Mouse (Mus musculus): ENCODE results near the gene Foxf1. TPM values are rescaled to one million over a fixed set of nuclear protein-coding genes. Genes with fewer than 3 reads are reported as not detected.
A peak's percentile ranks its signal among the peaks of the same experiment; 100 is the strongest.

Gene Foxf1
- total and polyA plus RNA-seq, 3 experiments = not detected

DNA sequence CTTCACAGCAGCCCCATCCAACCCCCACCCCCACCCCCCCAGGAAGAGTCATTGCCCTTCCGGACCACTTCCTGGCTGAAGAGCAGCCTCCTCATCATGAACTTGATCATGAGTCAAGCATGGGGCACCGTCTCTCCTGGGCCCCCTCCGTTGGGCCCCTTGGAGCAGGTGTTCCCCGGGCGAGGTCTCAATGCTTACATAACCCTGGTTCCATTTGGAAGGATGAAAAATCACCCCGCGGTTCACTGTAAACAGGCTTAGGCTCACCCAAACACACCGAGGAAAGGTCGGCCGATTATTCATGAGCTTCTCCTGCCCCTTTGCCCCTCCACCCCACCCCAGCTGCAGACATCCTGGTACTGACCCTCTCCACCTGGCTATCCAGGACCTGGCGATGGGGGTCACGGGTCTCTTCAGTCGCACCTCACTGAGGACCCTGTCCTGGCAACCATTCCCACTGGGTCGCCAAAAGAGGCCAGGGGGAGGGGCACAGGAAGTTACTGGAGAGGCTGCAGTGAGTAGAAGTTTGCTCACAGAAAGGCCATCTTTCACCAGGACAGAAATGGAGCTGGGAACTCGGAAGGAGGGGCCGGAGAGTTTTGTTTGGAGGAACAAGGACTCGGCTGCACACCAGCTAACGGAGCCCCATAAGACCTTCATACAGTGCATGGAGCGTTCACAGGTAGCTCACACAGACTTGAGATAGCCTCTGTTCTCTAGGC is 40.3 kb upstream of the Foxf1 start:
- H3K4me3 ChIP-seq (replicated peaks in 1 of 3; ENCODE audit: low read depth in 2 of 3, low read length in 2 of 3, poor library complexity in 1 of 3) = no peak overlapping the region
- H3K27ac ChIP-seq (ENCODE audit: insufficient read depth, low read depth) = no peak overlapping the region
- H3K4me1 ChIP-seq (ENCODE audit: control insufficient read depth in 1 of 2, insufficient read depth in 2 of 2) = no peaks in the 10 kb centered on the region
- no peak overlapping the region for H3K4me2 ChIP-seq (ENCODE audit: insufficient read depth, low read depth, poor library complexity, severe bottlenecking)
- dilution Hi-C loops (cut with MboI; ENCODE audit: extremely low pct_ligation_motif_present, extremely low pct_unique_long_range_greater_than_20kb, low sequenced_read_pairs) (no loop called here), in situ Hi-C loops (cut with MboI; ENCODE audit: low pct_ligation_motif_present, low pct_unique_long_range_greater_than_20kb, low sequenced_read_pairs) (no loop called here)
- no peak for TF ChIP-seq CHD2 (IDR thresholded peaks at IDR 0.05; ENCODE audit: low read length)
- no peak for TF ChIP-seq MAX (IDR thresholded peaks at IDR 0.05; ENCODE audit: low read length)
- TF ChIP-seq TBP (conservative IDR thresholded peaks at IDR 0.05; ENCODE audit: low read depth, low read length) = no peak
- no peak for TF ChIP-seq ZNF384 (IDR thresholded peaks at IDR 0.05; ENCODE audit: low read depth, low read length)
- no peak for TF ChIP-seq JUND (conservative IDR thresholded peaks at IDR 0.05; ENCODE audit: low read depth, low read length)
- no peak for TF ChIP-seq GABPA (IDR thresholded peaks at IDR 0.05; ENCODE audit: insufficient replicate concordance, low read depth, low read length)
- TF ChIP-seq MAZ (IDR thresholded peaks at IDR 0.05; ENCODE audit: low read depth, low read length) = no peak
- TF ChIP-seq BHLHE40 (IDR thresholded peaks at IDR 0.05; ENCODE audit: low read depth, low read length) = no peak
- TF ChIP-seq E2F4 (IDR thresholded peaks at IDR 0.05; ENCODE audit: insufficient replicate concordance, low read depth, low read length) = no peak
- TF ChIP-seq NRF1 (IDR thresholded peaks at IDR 0.05; ENCODE audit: low read depth, low read length) = no peak
- no peak for TF ChIP-seq IRF4 (IDR thresholded peaks at IDR 0.05; ENCODE audit: low read depth, low read length)
- no peak for TF ChIP-seq POLR2A (IDR thresholded peaks at IDR 0.05; ENCODE audit: low read depth, low read length)
- TF ChIP-seq USF2 (conservative IDR thresholded peaks at IDR 0.05; ENCODE audit: low read depth, low read length) = no peak
- no peak for TF ChIP-seq EP300 (IDR thresholded peaks at IDR 0.05; ENCODE audit: low read length)
- no peak for TF ChIP-seq RCOR1 (conservative IDR thresholded peaks at IDR 0.05; ENCODE audit: low read depth, low read length)
- no peak for TF ChIP-seq JUN (IDR thresholded peaks at IDR 0.05; ENCODE audit: insufficient read depth, low read depth, low read length)
- TF ChIP-seq ZKSCAN1 (IDR thresholded peaks at IDR 0.05; ENCODE audit: borderline replicate concordance, low read depth, low read length) = no peak
- no peak for TF ChIP-seq PAX5 (IDR thresholded peaks at IDR 0.05; ENCODE audit: low read length)
- TF ChIP-seq KAT2A (IDR thresholded peaks at IDR 0.05; ENCODE audit: insufficient replicate concordance, low read length) = no peak
- no peak for TF ChIP-seq MEF2A (IDR thresholded peaks at IDR 0.05; ENCODE audit: borderline replicate concordance, low read depth, low read length)
- peaks cover 57% of the 10 kb centered on the region for H3K27me3 ChIP-seq (replicated peaks)
- H3K9me3 ChIP-seq (replicated peaks; ENCODE audit: low read length) = peaks cover 10% of the 10 kb centered on the region
- no peaks in the 10 kb centered on the region for H3K36me3 ChIP-seq (replicated peaks in 1 of 2; ENCODE audit: control insufficient read depth in 1 of 2, insufficient read depth in 1 of 2, low read length in 1 of 2)
- no peak overlapping the region for H3K9ac ChIP-seq (ENCODE audit: insufficient read depth, low read depth)
- no peaks in the 10 kb centered on the region for H3K79me2 ChIP-seq (replicated peaks; ENCODE audit: control insufficient read depth, extremely low read depth, insufficient read depth, poor library complexity, severe bottlenecking)
- DNase-seq (ENCODE audit: extremely low read depth) = no peak

DNA sequence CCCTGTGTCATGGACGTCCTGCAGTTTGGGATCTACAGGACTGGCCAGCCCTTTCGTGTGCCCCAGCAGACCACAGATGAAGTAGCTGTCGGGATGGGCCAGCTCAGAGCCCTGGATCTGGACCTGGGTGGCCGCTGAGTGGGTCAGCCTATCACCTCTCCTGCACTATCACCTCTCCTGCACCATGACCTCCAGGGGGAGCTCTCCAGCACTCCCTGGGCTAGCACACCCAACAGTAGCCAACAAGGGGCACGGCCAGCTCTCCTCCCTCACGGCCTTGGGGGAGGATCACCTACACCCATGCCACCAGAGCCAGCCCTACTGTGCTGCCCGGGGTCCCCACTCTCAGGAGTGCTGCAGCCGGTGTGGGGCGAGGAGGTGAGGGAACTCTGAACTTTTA is 36.7 kb upstream of the Foxf1 start:
- H3K27ac ChIP-seq (ENCODE audit: insufficient read depth, low read depth) = no peak overlapping the region
- H3K9me3 ChIP-seq (replicated peaks; ENCODE audit: low read length) = peaks cover 10% of the 10 kb centered on the region
- DNase-seq (ENCODE audit: extremely low read depth) = peak; percentile 21

More for the DNA sequence above, 36.7 kb upstream of the Foxf1 start:
- Histone ChIP-seq H3K79me2 (replicated peaks; ENCODE audit: control insufficient read depth, extremely low read depth, insufficient read depth, poor library complexity, severe bottlenecking) (no peaks in the 10 kb centered on the region), H3K36me3 (replicated peaks in 1 of 2; ENCODE audit: control insufficient read depth in 1 of 2, insufficient read depth in 1 of 2, low read length in 1 of 2) (no peaks in the 10 kb centered on the region), H3K9ac (ENCODE audit: insufficient read depth, low read depth) (no peak overlapping the region), H3K27me3 (replicated peaks) (peaks cover 58% of the 10 kb centered on the region), H3K4me1 (ENCODE audit: control insufficient read depth in 1 of 2, insufficient read depth in 2 of 2) (peaks cover 0 to 3% of the 10 kb centered on the region in 2 experiments; a peak in 1 of 4 replicates), H3K4me2 (ENCODE audit: insufficient read depth, low read depth, poor library complexity, severe bottlenecking) (no peak overlapping the region), H3K4me3 (replicated peaks in 1 of 3; ENCODE audit: low read depth in 2 of 3, low read length in 2 of 3, poor library complexity in 1 of 3) (no peak overlapping the region)
- TF ChIP-seq CTCF (conservative IDR thresholded peaks at IDR 0.05 in 1 of 2, IDR thresholded peaks at IDR 0.05 in 1 of 2; ENCODE audit: low read depth in 2 of 2, low read length in 2 of 2) (peak in 1 of 2 experiments; percentile 63; a peak in 2 of 4 replicates), TCF12 (IDR thresholded peaks at IDR 0.05; ENCODE audit: low read depth, low read length) (no peak), NRF1 (IDR thresholded peaks at IDR 0.05; ENCODE audit: low read depth, low read length) (no peak), SMC3 (IDR thresholded peaks at IDR 0.05; ENCODE audit: low read depth, low read length) (peak; percentile 37), ZC3H11A (IDR thresholded peaks at IDR 0.05; ENCODE audit: low read depth, low read length) (no peak), RAD21 (IDR thresholded peaks at IDR 0.05; ENCODE audit: low read depth, low read length) (peak; percentile 4), NELFE (IDR thresholded peaks at IDR 0.05; ENCODE audit: low read depth, low read length) (no peak), HCFC1 (IDR thresholded peaks at IDR 0.05; ENCODE audit: low read depth, low read length) (no peak), ETS1 (conservative IDR thresholded peaks at IDR 0.05; ENCODE audit: low read depth, low read length) (no peak)
- dilution Hi-C loops (cut with MboI; ENCODE audit: extremely low pct_ligation_motif_present, extremely low pct_unique_long_range_greater_than_20kb, low sequenced_read_pairs) (no loop called here), in situ Hi-C loops (cut with MboI; ENCODE audit: low pct_ligation_motif_present, low pct_unique_long_range_greater_than_20kb, low sequenced_read_pairs) (no loop called here)

Measured in CH12.LX (cell line).